Mouse (Mus musculus): ENCODE results near the gene Usp46. TPM values are rescaled to one million over a fixed set of nuclear protein-coding genes. Genes with fewer than 3 reads are reported as not detected.

Usp46 gene
- total RNA-seq, 1 experiment = 13.8 TPM

- no peak overlapping the region for H3K4me3 ChIP-seq (ENCODE audit: insufficient read depth in 1 of 2, low read depth in 1 of 2, low read length in 2 of 2, poor library complexity in 1 of 2, severe bottlenecking in 1 of 2)
- no peak overlapping the region for H3K27ac ChIP-seq (ENCODE audit: insufficient read depth, low read depth, low read length, poor library complexity, severe bottlenecking)
- H3K9me3 ChIP-seq (ENCODE audit: control insufficient read depth, insufficient read depth, low read depth, low read length) = no peaks in the 10 kb centered on the region
- in situ Hi-C loops (cut with MboI; ENCODE audit: low sequenced_read_pairs in 2 of 2, unreplicated experiment in 2 of 2) = no loop called here
- no peak for DNase-seq (ENCODE audit: low read depth, low spot score)
- H3K36me3 ChIP-seq (ENCODE audit: control insufficient read depth, insufficient read depth, low read length, poor library complexity, severe bottlenecking) = no peaks in the 10 kb centered on the region
- TF ChIP-seq ZNF384 (IDR thresholded peaks at IDR 0.05; ENCODE audit: low read depth, low read length) (no peak), ZC3H11A (IDR thresholded peaks at IDR 0.05; ENCODE audit: borderline replicate concordance, low read depth, low read length) (no peak)
- H3K4me1 ChIP-seq (ENCODE audit: control insufficient read depth in 2 of 2, insufficient read depth in 2 of 2, low read length in 2 of 2, poor library complexity in 1 of 2) = no peaks in the 10 kb centered on the region
- no peak overlapping the region for H3K9ac ChIP-seq (ENCODE audit: insufficient read depth, low read depth, low read length, poor library complexity, severe bottlenecking)
Observed at GRCm38 (mm10) chr5:73987777-73988560, 80.3 kb downstream of the Usp46 start.

- Histone ChIP-seq H3K27ac (ENCODE audit: insufficient read depth, low read depth, low read length, poor library complexity, severe bottlenecking) (no peak overlapping the region), H3K9ac (ENCODE audit: insufficient read depth, low read depth, low read length, poor library complexity, severe bottlenecking) (no peak overlapping the region), H3K4me3 (ENCODE audit: insufficient read depth in 1 of 2, low read depth in 1 of 2, low read length in 2 of 2, poor library complexity in 1 of 2, severe bottlenecking in 1 of 2) (no peak overlapping the region), H3K4me1 (ENCODE audit: control insufficient read depth in 2 of 2, insufficient read depth in 2 of 2, low read length in 2 of 2, poor library complexity in 1 of 2) (no peaks in the 10 kb centered on the region), H3K36me3 (ENCODE audit: control insufficient read depth, insufficient read depth, low read length, poor library complexity, severe bottlenecking) (no peaks in the 10 kb centered on the region), H3K9me3 (ENCODE audit: control insufficient read depth, insufficient read depth, low read depth, low read length) (no peaks in the 10 kb centered on the region)
- TF ChIP-seq ZC3H11A (IDR thresholded peaks at IDR 0.05; ENCODE audit: borderline replicate concordance, low read depth, low read length) = no peak
- TF ChIP-seq CHD2 (IDR thresholded peaks at IDR 0.05; ENCODE audit: low read depth, low read length) = no peak
- no peak for TF ChIP-seq ZNF384 (IDR thresholded peaks at IDR 0.05; ENCODE audit: low read depth, low read length)
- no peak for TF ChIP-seq HCFC1 (IDR thresholded peaks at IDR 0.05; ENCODE audit: borderline replicate concordance, insufficient read depth, low read length)
- TF ChIP-seq MAFK (IDR thresholded peaks at IDR 0.05; ENCODE audit: insufficient read depth, low read depth, low read length) = no peak
- in situ Hi-C loops (cut with MboI; ENCODE audit: low sequenced_read_pairs in 2 of 2, unreplicated experiment in 2 of 2) = no loop called here
- no peak for DNase-seq (ENCODE audit: low read depth, low spot score)
Observed at GRCm38 (mm10) chr5:73977426-73977825, 90.8 kb downstream of the Usp46 start.

GRCm38 (mm10) chr5:73971701-73972100 lies 96.5 kb downstream of the Usp46 start:
- H3K4me1 ChIP-seq (ENCODE audit: control insufficient read depth in 2 of 2, insufficient read depth in 2 of 2, low read length in 2 of 2, poor library complexity in 1 of 2) = no peaks in the 10 kb centered on the region
- no peak overlapping the region for H3K4me3 ChIP-seq (ENCODE audit: insufficient read depth in 1 of 2, low read depth in 1 of 2, low read length in 2 of 2, poor library complexity in 1 of 2, severe bottlenecking in 1 of 2)
- DNase-seq (ENCODE audit: low read depth, low spot score) = no peak
- no peaks in the 10 kb centered on the region for H3K36me3 ChIP-seq (ENCODE audit: control insufficient read depth, insufficient read depth, low read length, poor library complexity, severe bottlenecking)
- no peak overlapping the region for H3K9ac ChIP-seq (ENCODE audit: insufficient read depth, low read depth, low read length, poor library complexity, severe bottlenecking)
- in situ Hi-C loops (cut with MboI; ENCODE audit: low sequenced_read_pairs in 2 of 2, unreplicated experiment in 2 of 2) = no loop called here
- H3K27ac ChIP-seq (ENCODE audit: insufficient read depth, low read depth, low read length, poor library complexity, severe bottlenecking) = no peak overlapping the region
- TF ChIP-seq HCFC1 (IDR thresholded peaks at IDR 0.05; ENCODE audit: borderline replicate concordance, insufficient read depth, low read length) (no peak), ZC3H11A (IDR thresholded peaks at IDR 0.05; ENCODE audit: borderline replicate concordance, low read depth, low read length) (no peak), MAFK (IDR thresholded peaks at IDR 0.05; ENCODE audit: insufficient read depth, low read depth, low read length) (no peak), CHD2 (IDR thresholded peaks at IDR 0.05; ENCODE audit: low read depth, low read length) (no peak), ZNF384 (IDR thresholded peaks at IDR 0.05; ENCODE audit: low read depth, low read length) (no peak)
- no peaks in the 10 kb centered on the region for H3K9me3 ChIP-seq (ENCODE audit: control insufficient read depth, insufficient read depth, low read depth, low read length)

GRCm38 (mm10) chr5:73970024-73970628 lies 98.1 kb downstream of the Usp46 start:
- no peak for DNase-seq (ENCODE audit: low read depth, low spot score)

More at GRCm38 (mm10) chr5:73970024-73970628, 98.1 kb downstream of the Usp46 start:
- Histone ChIP-seq H3K27ac (ENCODE audit: insufficient read depth, low read depth, low read length, poor library complexity, severe bottlenecking) (no peak overlapping the region), H3K9me3 (ENCODE audit: control insufficient read depth, insufficient read depth, low read depth, low read length) (no peaks in the 10 kb centered on the region), H3K4me1 (ENCODE audit: control insufficient read depth in 2 of 2, insufficient read depth in 2 of 2, low read length in 2 of 2, poor library complexity in 1 of 2) (no peaks in the 10 kb centered on the region), H3K36me3 (ENCODE audit: control insufficient read depth, insufficient read depth, low read length, poor library complexity, severe bottlenecking) (no peaks in the 10 kb centered on the region), H3K4me3 (ENCODE audit: insufficient read depth in 1 of 2, low read depth in 1 of 2, low read length in 2 of 2, poor library complexity in 1 of 2, severe bottlenecking in 1 of 2) (no peak overlapping the region), H3K9ac (ENCODE audit: insufficient read depth, low read depth, low read length, poor library complexity, severe bottlenecking) (no peak overlapping the region)
- TF ChIP-seq HCFC1 (IDR thresholded peaks at IDR 0.05; ENCODE audit: borderline replicate concordance, insufficient read depth, low read length) = no peak
- TF ChIP-seq ZNF384 (IDR thresholded peaks at IDR 0.05; ENCODE audit: low read depth, low read length) = no peak
- no peak for TF ChIP-seq CHD2 (IDR thresholded peaks at IDR 0.05; ENCODE audit: low read depth, low read length)
- no peak for TF ChIP-seq MAFK (IDR thresholded peaks at IDR 0.05; ENCODE audit: insufficient read depth, low read depth, low read length)
- no peak for TF ChIP-seq ZC3H11A (IDR thresholded peaks at IDR 0.05; ENCODE audit: borderline replicate concordance, low read depth, low read length)
- in situ Hi-C loops (cut with MboI; ENCODE audit: low sequenced_read_pairs in 2 of 2, unreplicated experiment in 2 of 2) = no loop called here
